8 mouse cellular contexts compared by ENCODE assay signal in genomic region chr11:75166861-75167642, GRCm38 (mm10). TPM values are rescaled to one million over a fixed set of nuclear protein-coding genes. Genes with fewer than 3 reads are reported as not detected.
A peak's percentile ranks its signal among the peaks of the same experiment; 100 is the strongest.
DNase-seq lines count a peak whose midpoint lies in the region; ATAC-seq and TF ChIP-seq lines count a peak whose summit lies in the region.

No protein-coding gene starts in this region.

- no peak for TF ChIP-seq CTCF in layer of hippocampus, adult 2 months (conservative IDR thresholded peaks at IDR 0.05)
- no peak for TF ChIP-seq CTCF in bone marrow macrophage, adult 2 months (IDR thresholded peaks at IDR 0.05; ENCODE audit: low read depth, low read length)

- DNase-seq in layer of hippocampus, adult 2 months (ENCODE audit: low spot score in 2 of 2) = no peak
- no peak for DNase-seq in layer of hippocampus, adult 18-20 months (ENCODE audit: low spot score in 2 of 2)
- peak; percentile 60 to 85 for DNase-seq in kidney, postnatal 25 days
- DNase-seq in left cerebral cortex, adult 11 months (ENCODE audit: low spot score) = no peak

- peak overlapping the region; percentile 20; the same call in 1 of the 2 replicates for H3K4me3 ChIP-seq in layer of hippocampus, adult 2 months
- peak overlapping the region; percentile 0 for H3K4me3 ChIP-seq in bone marrow macrophage, adult 2 months (ENCODE audit: insufficient read depth, low read length)
- peak overlapping the region; percentile 61 for H3K4me3 ChIP-seq in heart, embryonic 12.5 days
- H3K4me3 ChIP-seq in midbrain, embryonic 13.5 days (replicated peaks) = peak overlapping the region; percentile 48

- peak overlapping the region; percentile 96 for H3K4me2 ChIP-seq in heart, embryonic 12.5 days
- H3K4me2 ChIP-seq in midbrain, embryonic 13.5 days (replicated peaks) = peak overlapping the region; percentile 75

- H3K9ac ChIP-seq in heart, embryonic 12.5 days = peak overlapping the region; percentile 79
- peak overlapping the region; percentile 54 for H3K9ac ChIP-seq in midbrain, embryonic 13.5 days (replicated peaks)

- peaks cover 80% of the 10 kb centered on the region for H3K27me3 ChIP-seq in heart, embryonic 12.5 days (replicated peaks)
- H3K27me3 ChIP-seq in midbrain, embryonic 13.5 days = peaks cover 90% of the 10 kb centered on the region

- H3K9me3 ChIP-seq in heart, embryonic 12.5 days (replicated peaks) = no peaks in the 10 kb centered on the region
- H3K9me3 ChIP-seq in midbrain, embryonic 13.5 days = no peaks in the 10 kb centered on the region

- H3K36me3 ChIP-seq in heart, embryonic 12.5 days = peaks cover 31% of the 10 kb centered on the region
- peaks cover 14% of the 10 kb centered on the region for H3K36me3 ChIP-seq in midbrain, embryonic 13.5 days

- H3K27ac ChIP-seq in layer of hippocampus, adult 2 months = 0 out of 2 replicates have a peak overlapping the region, but pooled peaks have one; percentile 62
- H3K27ac ChIP-seq in bone marrow macrophage, adult 2 months (ENCODE audit: insufficient read depth, low read depth, low read length) = no peak overlapping the region
- no peak overlapping the region for H3K27ac ChIP-seq in heart, embryonic 12.5 days (ENCODE audit: poor library complexity, severe bottlenecking)
- no peak overlapping the region for H3K27ac ChIP-seq in midbrain, embryonic 13.5 days

- ATAC-seq in heart, embryonic 12.5 days (ENCODE audit: insufficient number of reproducible peaks, low FRiP score) = no peak
- ATAC-seq in midbrain, embryonic 13.5 days = no peak
- ATAC-seq in erythroid progenitor cell, adult 5-6 weeks (replicated peaks; ENCODE audit: low FRiP score, poor library complexity, severe bottlenecking) = no peak

- peaks cover 4% of the 10 kb centered on the region; the same call in 1 of the 2 replicates for H3K4me1 ChIP-seq in bone marrow macrophage, adult 2 months (ENCODE audit: control insufficient read depth, insufficient read depth, low read length)
- H3K4me1 ChIP-seq in heart, embryonic 12.5 days (replicated peaks) = peaks cover 77% of the 10 kb centered on the region
- H3K4me1 ChIP-seq in midbrain, embryonic 13.5 days (replicated peaks) = peaks cover 67% of the 10 kb centered on the region

- TF ChIP-seq POLR2A in bone marrow macrophage, adult 2 months (IDR thresholded peaks at IDR 0.05; ENCODE audit: borderline replicate concordance, low read depth, low read length) = no peak

- 3% methylated on average over 68 of the region's 68 CpGs for WGBS in heart, embryonic 12.5 days
- WGBS in midbrain, embryonic 13.5 days = 2% methylated on average over 66 of the region's 68 CpGs

RNA-seq across cellular contexts. Expression of gene Hic1, which starts 2.3 kb away (rescaled TPM):
- total RNA-seq in layer of hippocampus, adult 2 months (2021) = 1 to 10 TPM; 3.8 to 3.9 TPM
- total RNA-seq in layer of hippocampus, adult 18-20 months (2021) = 1 to 10 TPM; 2.7 to 3.3 TPM
- not detected in 2 replicates for polyA plus RNA-seq in bone marrow macrophage, adult 2 months (2012; ENCODE audit: insufficient read depth, insufficient read length, missing spikeins)
- polyA plus RNA-seq in heart, embryonic 12.5 days (2016; fragmentation: Nextera tagmentation; extraction: Ambion mirVana) = 13.3 and 13.8 TPM in 2 replicates
- polyA plus RNA-seq in midbrain, embryonic 13.5 days (2015; fragmentation: Nextera tagmentation; extraction: Ambion mirVana) = 1.2 and 2.4 TPM in 2 replicates
- total RNA-seq in erythroid progenitor cell, adult 5-6 weeks (2015; ENCODE audit: low replicate concordance) = not detected in 2 replicates
- not detected in 2 replicates for total RNA-seq in erythroid progenitor cell, adult 5-6 weeks (2017; ENCODE audit: low replicate concordance)

RNA-seq across cellular contexts. Expression of gene Ovca2, which starts 11.6 kb away (rescaled TPM):
- 10 to 100 TPM; 19.3 to 22.4 TPM for total RNA-seq in layer of hippocampus, adult 2 months (2021)
- 10 to 100 TPM; 18.3 to 20.5 TPM for total RNA-seq in layer of hippocampus, adult 18-20 months (2021)
- polyA plus RNA-seq in bone marrow macrophage, adult 2 months (2012; ENCODE audit: insufficient read depth, insufficient read length, missing spikeins) = 13.4 and 17.7 TPM in 2 replicates
- 19.4 and 20.5 TPM in 2 replicates for polyA plus RNA-seq in heart, embryonic 12.5 days (2016; fragmentation: Nextera tagmentation; extraction: Ambion mirVana)
- polyA plus RNA-seq in midbrain, embryonic 13.5 days (2015; fragmentation: Nextera tagmentation; extraction: Ambion mirVana) = 19.8 and 22.4 TPM in 2 replicates
- 4.2 and 15.1 TPM in 2 replicates for total RNA-seq in erythroid progenitor cell, adult 5-6 weeks (2015; ENCODE audit: low replicate concordance)
- 1.9 and 4.2 TPM in 2 replicates for total RNA-seq in erythroid progenitor cell, adult 5-6 weeks (2017; ENCODE audit: low replicate concordance)

RNA-seq across cellular contexts. Expression of gene Dph1, which starts 24.0 kb away (rescaled TPM):
- 10 to 100 TPM; 30.7 to 31.4 TPM for total RNA-seq in layer of hippocampus, adult 2 months (2021)
- 10 to 100 TPM; 33.2 to 33.9 TPM for total RNA-seq in layer of hippocampus, adult 18-20 months (2021)
- polyA plus RNA-seq in bone marrow macrophage, adult 2 months (2012; ENCODE audit: insufficient read depth, insufficient read length, missing spikeins) = 7.0 and 8.8 TPM in 2 replicates
- 23.3 and 23.5 TPM in 2 replicates for polyA plus RNA-seq in heart, embryonic 12.5 days (2016; fragmentation: Nextera tagmentation; extraction: Ambion mirVana)
- polyA plus RNA-seq in midbrain, embryonic 13.5 days (2015; fragmentation: Nextera tagmentation; extraction: Ambion mirVana) = 14.9 and 15.4 TPM in 2 replicates
- total RNA-seq in erythroid progenitor cell, adult 5-6 weeks (2015; ENCODE audit: low replicate concordance) = not detected in 2 replicates
- 1.1 and 6.3 TPM in 2 replicates for total RNA-seq in erythroid progenitor cell, adult 5-6 weeks (2017; ENCODE audit: low replicate concordance)

RNA-seq across cellular contexts. Expression of gene Rtn4rl1, which starts 26.5 kb away (rescaled TPM):
- 100 to 1,000 TPM; 104 to 110 TPM for total RNA-seq in layer of hippocampus, adult 2 months (2021)
- 100 to 1,000 TPM; 109 to 117 TPM for total RNA-seq in layer of hippocampus, adult 18-20 months (2021)
- polyA plus RNA-seq in bone marrow macrophage, adult 2 months (2012; ENCODE audit: insufficient read depth, insufficient read length, missing spikeins) = 0.91 and 1.6 TPM in 2 replicates
- 16.3 and 16.8 TPM in 2 replicates for polyA plus RNA-seq in heart, embryonic 12.5 days (2016; fragmentation: Nextera tagmentation; extraction: Ambion mirVana)
- polyA plus RNA-seq in midbrain, embryonic 13.5 days (2015; fragmentation: Nextera tagmentation; extraction: Ambion mirVana) = 12.4 and 12.7 TPM in 2 replicates
- 0.42 and 1.1 TPM in 2 replicates for total RNA-seq in erythroid progenitor cell, adult 5-6 weeks (2015; ENCODE audit: low replicate concordance)
- not detected in 2 replicates for total RNA-seq in erythroid progenitor cell, adult 5-6 weeks (2017; ENCODE audit: low replicate concordance)

Comparison
In these comparisons a context has a peak if more than half of its experiments do, and no peak if none do; other contexts are left out.
1. DNase-seq: peak in kidney, postnatal 25 days (2 of 2); none in layer of hippocampus, adult 2 months (0 of 2), layer of hippocampus, adult 18-20 months (0 of 2) and left cerebral cortex, adult 11 months (single experiment).
2. H3K4me3 ChIP-seq: peak in every context shown above with its lines; median percentile 61 in heart, embryonic 12.5 days; 48 in midbrain, embryonic 13.5 days; 20 in layer of hippocampus, adult 2 months; 0 in bone marrow macrophage, adult 2 months.
3. RNA of gene Dph1, which starts 24.0 kb away (total RNA-seq): 33.2 to 33.9 TPM in layer of hippocampus, adult 18-20 months and 30.7 to 31.4 TPM in layer of hippocampus, adult 2 months; 1.1 to 6.3 TPM in erythroid progenitor cell, adult 5-6 weeks; every median in the first group is over 4 times any median in the second.